29 mouse cellular contexts compared by ENCODE assay signal in the genomic region with DNA sequence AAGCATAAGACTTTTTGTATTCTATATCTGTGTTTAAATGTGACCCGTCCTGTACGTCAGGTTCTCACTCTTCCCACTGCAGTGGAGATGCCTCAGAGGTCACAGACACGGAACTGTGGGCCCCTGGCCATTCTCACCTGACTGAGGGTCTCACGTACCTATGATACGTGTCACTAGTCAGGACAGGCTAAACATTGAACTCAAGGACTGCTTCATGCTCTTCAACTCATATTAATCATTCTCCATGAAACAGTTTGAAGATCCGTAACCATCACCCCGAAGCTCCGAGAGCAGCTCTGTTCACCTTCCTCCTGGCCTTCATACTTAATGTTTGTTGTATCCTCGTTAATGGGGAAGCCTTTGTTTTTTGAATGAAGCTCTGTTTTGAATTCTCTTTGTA. TPM values are rescaled to one million over a fixed set of nuclear protein-coding genes. Genes with fewer than 3 reads are reported as not detected.
"Had no signal": no experiment of that assay in that cellular context is flagged by ENCODE, and none has a peak within 500 bp of the region (broad histone marks: within the 10 kb centered on the region; RNA-seq: fewer than 3 reads in every experiment).

No protein-coding gene starts in this region.

- DNase-seq: cerebellum, adult 2 months; cerebellum, adult 8-10 months; cerebellum, adult 9-10 months; cerebellum, adult 9-11 months; cerebellum, postnatal 10 days; cerebellum, postnatal 14 days; cerebellum, postnatal 25 days; cerebellum, postnatal 36 days; embryo, embryonic 11 days; forebrain, postnatal 0 days; gastrocnemius, adult 2 months; gastrocnemius, postnatal 10 days; gastrocnemius, postnatal 14 days; gastrocnemius, postnatal 25 days; gastrocnemius, postnatal 36 days; heart, adult 11 months; heart, adult 18-20 months had no signal

- H3K27ac ChIP-seq: embryonic facial prominence, embryonic 10.5 days; embryonic facial prominence, embryonic 12.5 days; embryonic facial prominence, embryonic 13.5 days; embryonic facial prominence, embryonic 15.5 days; forebrain, embryonic 10.5 days; forebrain, embryonic 12.5 days; forebrain, embryonic 13.5 days; forebrain, embryonic 15.5 days; gastrocnemius, adult 2 months had no signal

- H3K27me3 ChIP-seq: embryonic facial prominence, embryonic 12.5 days; embryonic facial prominence, embryonic 13.5 days; embryonic facial prominence, embryonic 15.5 days; forebrain, embryonic 12.5 days; forebrain, embryonic 13.5 days; forebrain, embryonic 15.5 days had no signal

- H3K9me3 ChIP-seq: embryonic facial prominence, embryonic 10.5 days; embryonic facial prominence, embryonic 12.5 days; embryonic facial prominence, embryonic 13.5 days; embryonic facial prominence, embryonic 15.5 days; forebrain, embryonic 10.5 days; forebrain, embryonic 12.5 days; forebrain, embryonic 13.5 days; forebrain, embryonic 15.5 days had no signal

- H3K9ac ChIP-seq: embryonic facial prominence, embryonic 12.5 days; embryonic facial prominence, embryonic 13.5 days; embryonic facial prominence, embryonic 15.5 days; forebrain, embryonic 12.5 days; forebrain, embryonic 13.5 days; forebrain, embryonic 15.5 days; forebrain, postnatal 0 days had no signal

- H3K4me2 ChIP-seq: embryonic facial prominence, embryonic 12.5 days; embryonic facial prominence, embryonic 13.5 days; embryonic facial prominence, embryonic 15.5 days; forebrain, embryonic 12.5 days; forebrain, embryonic 13.5 days; forebrain, embryonic 15.5 days had no signal

- ATAC-seq: forebrain, embryonic 13.5 days; forebrain, embryonic 14.5 days; forebrain, embryonic 15.5 days; forebrain, embryonic 16.5 days; forebrain, postnatal 0 days had no signal

- H3K36me3 ChIP-seq: embryonic facial prominence, embryonic 12.5 days; forebrain, embryonic 12.5 days; forebrain, embryonic 15.5 days had no signal

- H3K4me3 ChIP-seq: embryonic facial prominence, embryonic 10.5 days; embryonic facial prominence, embryonic 12.5 days; embryonic facial prominence, embryonic 13.5 days; embryonic facial prominence, embryonic 15.5 days; erythroblast, embryonic 14.5 days; forebrain, embryonic 10.5 days; forebrain, embryonic 12.5 days; forebrain, embryonic 13.5 days; forebrain, embryonic 15.5 days; gastrocnemius, adult 2 months had no signal

- H3K4me1 ChIP-seq: embryonic facial prominence, embryonic 12.5 days had no signal

RNA-seq across cellular contexts. Expression of a gene that starts 45.7 kb away (rescaled TPM):
- polyA plus RNA-seq: erythroblast, embryonic 14.5 days; gonadal fat pad, adult 2 months had no signal
